Mouse (Mus musculus): ENCODE results near the gene Ubp1. TPM values are rescaled to one million over a fixed set of nuclear protein-coding genes. Genes with fewer than 3 reads are reported as not detected.

Gene Ubp1
- total RNA-seq, 2 experiments from 2014 or later: 53.6 to 54.6 TPM

- DNase-seq: no peak
Measured at GRCm38 (mm10) chr9:114014034-114014433, 83.3 kb downstream of the Ubp1 start.

GRCm38 (mm10) chr9:114015724-114016123 is 85.0 kb downstream of the Ubp1 start:
- no peak for DNase-seq

DNA sequence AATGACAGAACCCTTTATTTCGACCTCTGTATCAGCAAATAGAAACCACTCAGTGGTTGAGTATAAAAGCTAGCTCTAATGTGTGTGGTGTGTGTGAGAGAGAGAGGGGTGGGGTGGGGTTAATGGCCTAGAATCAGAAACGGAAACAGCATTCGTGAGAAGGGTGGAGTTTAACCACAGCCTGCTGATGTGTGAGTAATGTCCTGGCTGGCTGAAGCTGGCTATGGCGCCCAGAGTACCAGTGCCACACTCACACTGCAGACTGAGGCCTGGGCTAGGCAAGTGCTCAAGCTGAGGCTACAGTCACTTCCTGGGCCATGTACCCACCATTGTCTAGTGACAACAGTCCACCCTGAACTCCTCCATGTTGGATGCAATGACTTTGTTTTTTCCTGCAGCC is 85.7 kb downstream of the Ubp1 start:
- no peak for DNase-seq

DNA sequence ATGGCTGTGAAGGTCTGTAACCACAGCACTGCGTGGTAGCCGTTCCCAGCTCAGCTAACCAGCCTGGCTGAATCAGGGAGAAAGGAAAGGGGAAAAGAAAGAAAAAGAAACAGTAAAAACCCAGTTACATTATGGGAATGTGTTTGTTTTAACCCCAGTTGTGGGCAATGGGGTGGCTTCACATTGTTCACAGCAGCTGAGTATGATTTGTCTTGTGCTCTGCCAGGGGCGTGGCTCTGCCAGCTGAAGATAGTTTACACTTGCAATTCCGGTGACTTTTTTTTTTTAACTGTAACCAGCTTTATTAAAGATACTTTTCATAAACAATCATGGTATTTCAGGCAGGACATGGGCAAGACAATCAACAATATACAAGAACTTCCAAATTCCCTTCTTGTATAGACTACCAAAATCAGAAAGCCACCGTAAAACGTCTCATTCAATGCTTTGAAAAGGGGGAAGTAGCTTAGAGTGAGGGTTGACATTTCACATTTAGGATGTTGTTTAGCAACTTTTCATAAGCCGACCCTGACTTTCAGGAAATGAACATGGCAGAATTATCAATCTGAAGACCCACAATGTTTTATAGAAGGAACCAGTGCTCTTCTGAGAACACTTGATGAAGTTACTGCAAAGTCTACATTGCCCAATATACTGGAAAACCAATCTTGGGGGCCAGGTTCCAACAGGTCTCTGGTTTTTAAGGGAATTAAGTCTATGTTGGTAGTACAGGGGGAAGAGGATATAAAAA is 88.5 kb downstream of the Ubp1 start:
- no peak for DNase-seq

GRCm38 (mm10) chr9:114022141-114022540 is 91.4 kb downstream of the Ubp1 start:
- DNase-seq: no peak

DNA sequence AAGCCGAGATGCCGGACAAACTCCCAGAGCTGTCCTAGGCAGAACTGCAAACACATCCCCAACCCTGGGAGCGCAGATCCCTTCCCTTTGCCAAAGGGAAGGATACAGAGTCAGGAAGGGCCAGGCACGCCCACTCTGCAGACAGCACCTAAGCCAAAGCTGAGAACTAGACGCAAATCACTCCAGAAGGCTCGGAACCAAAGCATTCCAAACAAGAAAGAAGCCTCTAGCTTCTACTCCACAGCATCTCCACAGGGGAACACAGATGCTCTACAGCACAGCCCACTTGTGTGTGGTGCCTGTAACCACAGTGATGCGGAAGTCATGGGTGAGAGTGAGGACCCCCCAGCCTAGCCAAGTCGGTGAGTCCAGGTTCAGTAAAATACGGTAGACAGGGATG is 94.4 kb downstream of the Ubp1 start:
- no peak for DNase-seq

- DNase-seq: no peak
Measured at GRCm38 (mm10) chr9:114025846-114026245, 95.1 kb downstream of the Ubp1 start.

- peak; percentile 54 to 65 for DNase-seq
Measured at GRCm38 (mm10) chr9:114026261-114026934, 95.7 kb downstream of the Ubp1 start.

Other genes starting within 250 kb of the Ubp1 start
- 100 to 1,000 TPM; 185 to 190 TPM for gene Pdcd6ip, start 222.7 kb upstream of the Ubp1 start, total RNA-seq (2021)
- gene Clasp2, start 189.5 kb upstream of the Ubp1 start, total RNA-seq (2021): 100 to 1,000 TPM; 134 to 261 TPM
- gene Fbxl2, start 115.3 kb downstream of the Ubp1 start, total RNA-seq (2021): 1 to 10 TPM in 1 of 2 experiments, under 1 TPM in 1; 0.63 to 1.4 TPM
- gene Susd5, start 126.2 kb downstream of the Ubp1 start, total RNA-seq (2021): under 1 TPM; 0.20 to 0.26 TPM

All from adrenal gland, postnatal 36 days (tissue).